Mouse (Mus musculus): ENCODE data around the gene Bicdl2. TPM values are rescaled to one million over a fixed set of nuclear protein-coding genes. Genes with fewer than 3 reads are reported as not detected.

Bicdl2 gene
- polyA plus RNA-seq, 1 experiment from 2014 or later: 6.5 TPM

DNA sequence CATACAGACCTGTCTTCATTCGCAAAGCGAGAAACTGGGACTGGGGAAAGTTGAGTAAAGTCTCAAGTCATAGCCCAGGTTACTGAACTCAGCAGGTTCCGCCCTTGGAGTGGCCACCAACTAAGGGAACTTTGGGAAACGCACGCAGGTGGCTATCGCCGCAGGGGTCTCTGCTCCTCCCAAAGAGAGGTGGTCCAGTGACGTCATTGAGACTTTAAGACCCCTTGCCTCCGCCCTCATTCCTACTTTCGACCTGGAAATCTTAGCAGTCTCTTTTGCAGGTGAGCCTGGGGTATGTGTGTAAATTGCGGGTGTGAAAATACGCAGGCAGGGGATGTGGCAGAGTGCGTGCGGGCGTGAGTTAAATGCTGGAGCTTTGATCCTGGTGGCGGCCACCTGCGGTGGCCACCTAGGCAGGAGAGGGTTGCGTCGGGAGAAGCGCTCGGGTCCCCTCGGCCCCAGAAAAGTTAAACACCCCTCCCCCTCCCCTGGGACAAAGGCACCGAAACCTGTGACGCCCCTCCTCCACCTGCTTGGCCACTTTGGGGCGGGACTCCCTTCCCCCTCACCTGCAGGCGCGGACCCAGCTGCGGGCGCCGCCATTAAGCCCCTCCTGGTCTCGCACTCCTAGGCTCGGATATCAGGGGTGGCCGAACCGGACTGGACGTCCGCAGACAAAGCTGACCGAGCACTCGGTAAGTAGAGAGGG, 19.0 kb downstream of the Bicdl2 start, which contains the start of gene Cldn6:
Gene Cldn6 (plus strand): TSS at position 123 of the 709 bp plus-strand sequence.
- no peaks in the 10 kb centered on the region for H3K36me3 ChIP-seq (ENCODE audit: control insufficient read depth, insufficient read depth, low read length)
- peak within 1 kb of the TSS; percentile 32 for H3K4me3 ChIP-seq (ENCODE audit: low read length)
- peak within 1 kb of the TSS; percentile 52 for H3K4me2 ChIP-seq (ENCODE audit: low read depth, low read length)
- no peak for ATAC-seq
- no peak within 1 kb of the TSS for H3K27ac ChIP-seq (ENCODE audit: low read length)
- peaks cover 30% of the 10 kb centered on the region; the same call in 1 of the 2 replicates for H3K27me3 ChIP-seq (replicated peaks; ENCODE audit: control insufficient read depth, insufficient read depth, low read length)
- 3% methylated on average over 38 of the region's 38 CpGs for WGBS
- H3K9ac ChIP-seq (ENCODE audit: low read depth, low read length): peak within 1 kb of the TSS; percentile 55
- no peaks in the 10 kb centered on the region for H3K9me3 ChIP-seq (ENCODE audit: control insufficient read depth, low read length)
- H3K4me1 ChIP-seq (ENCODE audit: control insufficient read depth, insufficient read depth, low read length): peaks cover 53% of the 10 kb centered on the region

DNA sequence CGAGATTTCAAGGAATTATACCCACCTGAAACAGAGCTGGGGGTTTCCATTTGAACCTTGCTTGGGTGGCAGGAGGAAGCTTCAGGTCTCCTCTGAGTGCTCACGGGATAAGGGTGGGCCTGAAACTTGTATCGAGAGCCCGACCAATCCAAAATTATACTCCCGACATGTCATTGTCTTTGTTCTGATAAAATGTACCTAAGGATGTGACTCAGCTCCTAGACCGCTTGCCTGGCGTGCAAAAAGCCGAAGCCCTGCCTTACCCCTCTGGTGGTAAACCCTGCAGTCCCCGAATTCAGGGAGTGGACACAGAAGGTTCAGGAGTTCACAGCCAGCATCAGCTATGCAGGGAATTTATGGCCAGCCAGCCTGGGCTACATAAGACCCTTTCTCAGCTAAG, 20.0 kb downstream of the Bicdl2 start:
- H3K4me2 ChIP-seq (ENCODE audit: low read depth, low read length): no peak overlapping the region; the same call in 1 of the 2 replicates
- no peak overlapping the region for H3K9ac ChIP-seq (ENCODE audit: low read depth, low read length)
- WGBS: 53% methylated on average over 9 of the region's 9 CpGs
- H3K27me3 ChIP-seq (replicated peaks; ENCODE audit: control insufficient read depth, insufficient read depth, low read length): peaks cover 30% of the 10 kb centered on the region; the same call in 1 of the 2 replicates
- no peaks in the 10 kb centered on the region for H3K9me3 ChIP-seq (ENCODE audit: control insufficient read depth, low read length)
- H3K36me3 ChIP-seq (ENCODE audit: control insufficient read depth, insufficient read depth, low read length): no peaks in the 10 kb centered on the region
- ATAC-seq: no peak
- peaks cover 42% of the 10 kb centered on the region for H3K4me1 ChIP-seq (ENCODE audit: control insufficient read depth, insufficient read depth, low read length)
- peak overlapping the region; percentile 32; the same call in 1 of the 2 replicates for H3K4me3 ChIP-seq (ENCODE audit: low read length)
- no peak overlapping the region for H3K27ac ChIP-seq (ENCODE audit: low read length)

DNA sequence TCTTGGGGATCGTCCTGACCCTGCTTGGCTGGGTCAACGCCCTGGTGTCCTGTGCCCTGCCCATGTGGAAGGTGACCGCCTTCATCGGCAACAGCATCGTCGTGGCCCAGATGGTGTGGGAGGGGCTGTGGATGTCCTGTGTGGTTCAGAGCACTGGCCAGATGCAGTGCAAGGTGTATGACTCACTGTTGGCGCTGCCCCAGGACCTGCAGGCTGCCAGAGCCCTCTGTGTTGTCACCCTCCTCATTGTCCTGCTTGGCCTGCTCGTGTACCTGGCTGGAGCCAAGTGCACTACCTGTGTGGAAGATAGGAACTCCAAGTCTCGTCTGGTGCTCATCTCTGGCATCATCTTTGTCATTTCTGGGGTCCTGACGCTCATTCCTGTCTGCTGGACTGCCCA, 20.8 kb downstream of the Bicdl2 start:
- H3K9me3 ChIP-seq (ENCODE audit: control insufficient read depth, low read length): no peaks in the 10 kb centered on the region
- no peak overlapping the region for H3K9ac ChIP-seq (ENCODE audit: low read depth, low read length)
- ATAC-seq: no peak
- H3K27me3 ChIP-seq (replicated peaks; ENCODE audit: control insufficient read depth, insufficient read depth, low read length): peaks cover 30% of the 10 kb centered on the region; the same call in 1 of the 2 replicates
- peaks cover 35% of the 10 kb centered on the region for H3K4me1 ChIP-seq (ENCODE audit: control insufficient read depth, insufficient read depth, low read length)
- H3K36me3 ChIP-seq (ENCODE audit: control insufficient read depth, insufficient read depth, low read length): no peaks in the 10 kb centered on the region
- no peak overlapping the region for H3K4me3 ChIP-seq (ENCODE audit: low read length)
- no peak overlapping the region for H3K4me2 ChIP-seq (ENCODE audit: low read depth, low read length)
- H3K27ac ChIP-seq (ENCODE audit: low read length): no peak overlapping the region
- 61% methylated on average over 10 of the region's 10 CpGs for WGBS

DNA sequence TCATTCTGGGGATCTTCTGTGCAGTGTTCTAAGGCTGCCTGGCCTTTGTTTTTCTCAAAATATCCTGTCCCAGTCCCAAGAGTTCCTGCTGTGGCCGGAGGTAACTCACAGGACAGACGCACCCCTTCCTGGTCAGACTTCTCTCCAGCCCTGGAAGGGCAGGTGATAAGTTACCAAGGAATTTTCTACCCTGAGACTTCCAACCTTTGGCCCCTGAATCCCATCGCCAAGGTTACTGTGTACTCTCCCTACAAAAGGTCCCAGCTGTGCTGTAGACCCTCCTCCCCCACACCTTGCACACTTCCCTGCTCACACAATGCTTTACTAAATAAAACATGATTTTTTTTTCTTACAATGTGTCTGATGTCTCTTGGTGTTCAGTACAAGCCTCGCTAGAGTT, 21.8 kb downstream of the Bicdl2 start:
- peak overlapping the region; percentile 48; the same call in 1 of the 2 replicates for H3K27ac ChIP-seq (ENCODE audit: low read length)
- no peaks in the 10 kb centered on the region for H3K36me3 ChIP-seq (ENCODE audit: control insufficient read depth, insufficient read depth, low read length)
- H3K27me3 ChIP-seq (replicated peaks; ENCODE audit: control insufficient read depth, insufficient read depth, low read length): peaks cover 30% of the 10 kb centered on the region; the same call in 1 of the 2 replicates
- peak; percentile 41 for ATAC-seq
- H3K9me3 ChIP-seq (ENCODE audit: control insufficient read depth, low read length): no peaks in the 10 kb centered on the region
- H3K4me1 ChIP-seq (ENCODE audit: control insufficient read depth, insufficient read depth, low read length): peaks cover 28% of the 10 kb centered on the region
- H3K4me2 ChIP-seq (ENCODE audit: low read depth, low read length): no peak overlapping the region
- WGBS: 41% methylated on average over 4 of the region's 4 CpGs
- H3K9ac ChIP-seq (ENCODE audit: low read depth, low read length): 0 out of 2 replicates have a peak overlapping the region, but pooled peaks have one; percentile 20
- no peak overlapping the region for H3K4me3 ChIP-seq (ENCODE audit: low read length)

DNA sequence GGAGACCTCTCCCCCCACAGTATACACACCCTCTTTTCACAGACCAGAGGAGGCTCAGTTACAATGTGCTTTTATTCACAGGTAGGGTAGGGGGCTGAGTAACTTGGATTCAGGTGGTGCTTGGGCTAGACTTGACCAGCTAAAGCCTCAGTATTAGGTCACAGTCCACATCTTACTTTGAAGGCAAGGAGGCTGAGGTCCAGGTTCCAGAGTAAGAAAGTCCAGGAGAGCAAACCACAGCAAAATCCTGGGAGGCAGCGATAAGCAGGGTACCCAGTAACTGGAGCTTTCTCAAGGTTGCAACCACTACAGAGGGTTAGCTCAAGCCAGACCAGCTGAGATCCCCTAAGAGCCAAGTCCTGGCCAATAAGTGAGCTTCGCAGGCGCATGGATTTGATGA, 22.2 kb downstream of the Bicdl2 start:
- Histone ChIP-seq H3K27ac (ENCODE audit: low read length) (peak overlapping the region; percentile 14; the same call in 1 of the 2 replicates), H3K4me1 (ENCODE audit: control insufficient read depth, insufficient read depth, low read length) (peaks cover 26% of the 10 kb centered on the region), H3K36me3 (ENCODE audit: control insufficient read depth, insufficient read depth, low read length) (no peaks in the 10 kb centered on the region), H3K9me3 (ENCODE audit: control insufficient read depth, low read length) (no peaks in the 10 kb centered on the region), H3K4me3 (ENCODE audit: low read length) (no peak overlapping the region), H3K9ac (ENCODE audit: low read depth, low read length) (no peak overlapping the region), H3K27me3 (replicated peaks; ENCODE audit: control insufficient read depth, insufficient read depth, low read length) (peaks cover 30% of the 10 kb centered on the region; the same call in 1 of the 2 replicates), H3K4me2 (ENCODE audit: low read depth, low read length) (no peak overlapping the region)
- ATAC-seq: 0 out of 2 replicates have a peak, but pooled peaks have one; percentile 7
- WGBS: 64% methylated on average over 3 of the region's 3 CpGs

DNA sequence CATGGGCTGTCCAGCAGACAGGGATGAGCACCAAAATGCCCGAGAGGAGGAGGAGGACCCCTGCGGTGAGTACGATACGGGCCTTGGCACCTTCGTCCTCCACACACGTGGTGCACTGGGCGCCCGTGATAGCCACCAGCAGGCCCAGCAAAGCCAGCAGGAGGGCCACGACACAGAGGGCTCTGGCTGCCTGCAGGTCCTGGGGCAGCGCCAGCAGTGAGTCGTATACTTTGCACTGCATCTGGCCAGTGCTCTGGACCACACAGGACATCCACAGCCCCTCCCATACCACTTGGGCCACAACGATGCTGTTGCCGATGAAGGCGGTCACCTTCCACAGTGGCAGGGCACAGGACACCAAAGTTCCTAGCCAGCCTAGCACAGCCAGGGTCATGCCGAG, 22.9 kb downstream of the Bicdl2 start:
- Histone ChIP-seq H3K9ac (ENCODE audit: low read depth, low read length) (no peak overlapping the region), H3K4me2 (ENCODE audit: low read depth, low read length) (no peak overlapping the region), H3K27ac (ENCODE audit: low read length) (no peak overlapping the region), H3K27me3 (replicated peaks; ENCODE audit: control insufficient read depth, insufficient read depth, low read length) (peaks cover 30% of the 10 kb centered on the region; the same call in 1 of the 2 replicates), H3K9me3 (ENCODE audit: control insufficient read depth, low read length) (no peaks in the 10 kb centered on the region), H3K4me1 (ENCODE audit: control insufficient read depth, insufficient read depth, low read length) (peaks cover 24% of the 10 kb centered on the region), H3K36me3 (ENCODE audit: control insufficient read depth, insufficient read depth, low read length) (no peaks in the 10 kb centered on the region), H3K4me3 (ENCODE audit: low read length) (no peak overlapping the region)
- ATAC-seq: no peak
- 32% methylated on average over 15 of the region's 15 CpGs for WGBS

DNA sequence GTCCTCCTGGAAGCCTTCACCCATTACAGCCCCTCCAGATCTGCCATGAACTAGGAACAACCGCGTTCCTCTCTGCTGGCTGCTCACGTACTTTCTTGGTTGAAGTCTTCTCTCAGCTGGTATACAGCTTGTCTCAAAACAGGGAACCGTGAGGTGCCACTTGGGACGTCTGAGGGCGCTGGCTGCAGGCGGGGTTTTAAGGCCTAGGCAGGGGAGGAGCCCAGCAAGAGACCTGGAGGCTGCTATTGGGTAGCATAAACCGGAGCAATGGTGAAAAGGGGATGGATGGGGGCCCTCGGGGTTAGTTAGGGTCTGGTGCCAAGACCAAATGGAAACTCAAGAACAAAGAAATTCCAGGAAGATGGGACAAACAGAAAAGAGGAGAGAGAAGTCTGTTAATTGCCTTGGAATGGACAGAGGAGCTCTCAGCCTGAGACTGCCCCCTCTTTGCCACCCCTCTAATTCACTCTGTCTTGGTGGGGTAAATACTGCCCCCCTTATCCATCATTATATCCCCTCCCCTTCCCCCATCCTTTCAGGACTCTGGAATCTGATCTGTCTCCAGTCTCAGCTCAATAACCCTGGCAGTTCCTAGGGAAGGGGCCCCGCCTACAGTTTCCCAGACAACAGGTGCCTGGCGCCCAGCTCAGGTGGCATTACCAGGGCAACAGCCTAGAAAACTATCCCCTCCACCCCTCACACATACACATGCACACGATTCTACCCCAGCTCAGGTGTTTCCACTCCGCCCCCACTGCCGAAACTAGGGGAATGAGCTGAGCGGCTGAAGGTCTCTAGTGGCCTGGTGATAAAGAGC, 23.8 kb downstream of the Bicdl2 start, which contains the start of gene Cldn9:
Gene Cldn9 (minus strand): TSS at position 171 of the 817 bp plus-strand sequence.
- peak; percentile 11; the same call in 1 of the 2 replicates for ATAC-seq
- WGBS: 22% methylated on average over 15 of the region's 15 CpGs
- H3K27me3 ChIP-seq (replicated peaks; ENCODE audit: control insufficient read depth, insufficient read depth, low read length): peaks cover 25% of the 10 kb centered on the region; the same call in 1 of the 2 replicates
- H3K4me3 ChIP-seq (ENCODE audit: low read length): no peak within 1 kb of the TSS
- H3K9ac ChIP-seq (ENCODE audit: low read depth, low read length): no peak within 1 kb of the TSS
- H3K4me2 ChIP-seq (ENCODE audit: low read depth, low read length): no peak within 1 kb of the TSS
- no peaks in the 10 kb centered on the region for H3K36me3 ChIP-seq (ENCODE audit: control insufficient read depth, insufficient read depth, low read length)
- H3K27ac ChIP-seq (ENCODE audit: low read length): no peak within 1 kb of the TSS
- H3K9me3 ChIP-seq (ENCODE audit: control insufficient read depth, low read length): no peaks in the 10 kb centered on the region
- peaks cover 24% of the 10 kb centered on the region for H3K4me1 ChIP-seq (ENCODE audit: control insufficient read depth, insufficient read depth, low read length)

DNA sequence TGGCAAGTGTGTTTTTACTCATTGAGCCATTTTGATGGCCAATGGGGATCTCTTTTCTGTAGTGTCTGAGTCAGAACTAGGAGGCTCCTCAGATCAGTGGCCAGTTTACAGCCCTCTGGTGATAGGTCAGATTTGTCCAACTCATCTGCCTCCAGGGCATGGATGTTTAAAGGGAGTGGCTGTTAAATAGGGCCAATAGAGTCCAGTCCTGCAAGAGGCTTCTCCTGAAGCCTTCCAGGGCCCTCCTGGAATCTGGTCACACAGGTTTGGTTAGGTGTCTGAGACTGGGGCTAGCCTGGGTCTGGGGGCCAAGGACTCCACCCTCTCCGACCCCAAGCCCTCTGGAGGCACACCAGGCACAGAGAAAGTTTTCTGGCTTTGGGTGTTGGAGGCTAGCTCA, 34.2 kb downstream of the Bicdl2 start:
- Histone ChIP-seq H3K27ac (ENCODE audit: low read length) (no peak overlapping the region), H3K4me3 (ENCODE audit: low read length) (no peak overlapping the region), H3K4me2 (ENCODE audit: low read depth, low read length) (no peak overlapping the region), H3K36me3 (ENCODE audit: control insufficient read depth, insufficient read depth, low read length) (no peaks in the 10 kb centered on the region), H3K27me3 (replicated peaks; ENCODE audit: control insufficient read depth, insufficient read depth, low read length) (peaks cover 6% of the 10 kb centered on the region; the same call in 1 of the 2 replicates), H3K9ac (ENCODE audit: low read depth, low read length) (no peak overlapping the region), H3K9me3 (ENCODE audit: control insufficient read depth, low read length) (no peaks in the 10 kb centered on the region), H3K4me1 (ENCODE audit: control insufficient read depth, insufficient read depth, low read length) (peaks cover 9% of the 10 kb centered on the region; the same call in 1 of the 2 replicates)
- 25% methylated on average over 1 of the region's 1 CpGs for WGBS
- ATAC-seq: peak; percentile 55; the same call in 1 of the 2 replicates

DNA sequence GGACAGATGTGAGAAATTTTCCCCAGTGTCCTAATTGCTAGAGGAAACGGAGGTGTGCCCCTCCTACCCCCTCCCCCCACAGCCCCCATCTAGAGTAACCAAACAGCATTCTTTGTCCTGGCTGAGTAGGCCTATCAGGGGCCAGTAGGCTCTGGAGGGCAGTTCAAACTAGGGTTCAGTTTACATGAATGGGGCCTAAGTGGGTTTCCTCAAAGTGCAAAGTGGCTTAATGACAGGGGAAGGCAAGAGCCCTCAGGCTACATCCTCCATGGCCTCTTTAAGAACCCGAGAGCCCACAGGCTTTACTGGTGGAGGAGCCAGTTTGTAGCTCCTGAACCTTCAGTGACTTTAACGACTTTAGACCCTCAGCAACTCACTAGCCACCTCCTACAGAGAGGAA, 35.5 kb downstream of the Bicdl2 start:
- H3K27ac ChIP-seq (ENCODE audit: low read length): no peak overlapping the region
- H3K9ac ChIP-seq (ENCODE audit: low read depth, low read length): no peak overlapping the region
- H3K4me1 ChIP-seq (ENCODE audit: control insufficient read depth, insufficient read depth, low read length): peaks cover 9% of the 10 kb centered on the region; the same call in 1 of the 2 replicates
- H3K4me2 ChIP-seq (ENCODE audit: low read depth, low read length): no peak overlapping the region
- WGBS: 28% methylated on average over 3 of the region's 3 CpGs
- H3K27me3 ChIP-seq (replicated peaks; ENCODE audit: control insufficient read depth, insufficient read depth, low read length): peaks cover 6% of the 10 kb centered on the region; the same call in 1 of the 2 replicates
- ATAC-seq: no peak
- H3K36me3 ChIP-seq (ENCODE audit: control insufficient read depth, insufficient read depth, low read length): no peaks in the 10 kb centered on the region
- H3K4me3 ChIP-seq (ENCODE audit: low read length): no peak overlapping the region
- no peaks in the 10 kb centered on the region for H3K9me3 ChIP-seq (ENCODE audit: control insufficient read depth, low read length)

All from intestine, embryonic 16.5 days (tissue).